Mouse (Mus musculus) lung, embryonic 16.5 days (tissue): ENCODE data around the gene Spg11. TPM values are rescaled to one million over a fixed set of nuclear protein-coding genes. Genes with fewer than 3 reads are reported as not detected.

Source experiments
- ATAC-seq: fragments of 200-750 bp; cut with Nextera tagmentation; 2 replicates; pipeline ENCODE4 v1.8.0; 2017; ENCODE audit warnings: low read depth, mild to moderate bottlenecking, moderate library complexity
- H3K27ac ChIP-seq: fragments of 300-500 bp; sonication (generic); 2 replicates; pipeline ENCODE4 v1.5.1; 2014; ENCODE audit warnings: mild to moderate bottlenecking, control low read depth, low read length
- H3K27me3 ChIP-seq: fragments of 300-500 bp; sonication (generic); 2 replicates; pipeline ENCODE4 v1.6.1; 2014; ENCODE audit warnings: low read depth, low read length, mixed read lengths; ENCODE audit not compliant: control insufficient read depth, insufficient read depth
- H3K36me3 ChIP-seq: fragments of 300-500 bp; sonication (generic); 2 replicates; pipeline ENCODE4 v1.6.1; 2014; ENCODE audit warnings: low read length; ENCODE audit not compliant: control insufficient read depth, insufficient read depth
- H3K4me1 ChIP-seq: fragments of 300-500 bp; sonication (generic); replicated peaks from 2 replicates; pipeline ENCODE4 v1.6.1; 2014; ENCODE audit warnings: low read length, mixed read lengths; ENCODE audit not compliant: control insufficient read depth, insufficient read depth
- H3K4me2 ChIP-seq: fragments of 300-500 bp; sonication (generic); 2 replicates; pipeline ENCODE4 v1.6.1; 2014; ENCODE audit warnings: low read depth, low read length, control low read depth
- H3K4me3 ChIP-seq: fragments of 300-500 bp; sonication (generic); 2 replicates; pipeline ENCODE4 v1.5.1; 2014; ENCODE audit warnings: mild to moderate bottlenecking, low read length, control low read depth
- H3K9ac ChIP-seq: fragments of 300-500 bp; sonication (generic); 2 replicates; pipeline ENCODE4 v1.6.1; 2014; ENCODE audit warnings: low read length, control low read depth
- H3K9me3 ChIP-seq: fragments of 300-500 bp; sonication (generic); 2 replicates; pipeline ENCODE4 v1.6.1; 2016; ENCODE audit warnings: low read length; ENCODE audit not compliant: control insufficient read depth
- WGBS: fragments of 180-500 bp; shearing (Covaris S2); extraction: QIAGEN DNeasy Blood & Tissue Kit; methylation state at CpG from one replicate; pipeline ENCODE4 v1.1.7; 2014; 5-methylcytosine and 5-hydroxymethylcytosine counted together
- microRNA-seq: library from miRNA; unstranded; fragments of <30 nt; microRNA quantifications from one replicate; pipeline ENCODE4, GENCODE M21; 2016
- polyA plus RNA-seq: library from polyadenylated mRNA; unstranded; fragments of >200 nt; fragmentation: Nextera tagmentation; extraction: Ambion mirVana; gene quantifications from 2 replicates; pipeline ENCODE4 v1.2.1, GENCODE M21; 2015

The Spg11 gene
- polyA plus RNA-seq, 1 experiment from 2014 or later: 8.9 TPM

DNA sequence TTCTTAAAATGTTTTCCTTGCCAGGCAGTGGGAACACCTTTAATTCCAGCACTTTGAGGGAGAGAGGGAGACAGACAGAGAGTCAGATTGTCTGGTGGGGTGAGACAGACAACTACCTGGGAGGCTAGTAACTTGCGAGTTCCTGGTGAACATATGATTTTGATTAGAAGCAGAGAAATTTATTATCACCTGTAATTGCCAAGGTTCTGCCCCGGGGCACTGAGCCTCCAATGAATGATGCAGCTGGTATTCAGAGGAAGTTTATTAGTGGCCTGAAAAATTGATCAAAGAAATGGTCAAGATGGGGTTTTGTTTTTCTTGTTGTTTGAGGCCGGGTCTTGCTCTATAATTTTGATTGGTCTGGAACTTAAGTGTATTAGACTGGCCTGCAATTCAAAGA, 109.4 kb downstream of the Spg11 start:
- Histone ChIP-seq H3K36me3 (peaks cover 4% of the 10 kb centered on the region), H3K4me1 (no peaks in the 10 kb centered on the region)

More for the DNA sequence above, 109.4 kb downstream of the Spg11 start:
- Histone ChIP-seq H3K27ac (no peak overlapping the region), H3K9ac (no peak overlapping the region), H3K4me2 (no peak overlapping the region), H3K27me3 (no peaks in the 10 kb centered on the region), H3K9me3 (no peaks in the 10 kb centered on the region), H3K4me3 (no peak overlapping the region)
- no peak for ATAC-seq
- WGBS: 88% methylated on average over 3 of the region's 3 CpGs

Small RNA genes lying within 50 kb of the gene (microRNA-seq; reads per million reads assigned to microRNA genes)
- gene Gm47314: not detected

Other genes with a start within 250 kb of the Spg11 start
- 48.2 and 50.5 TPM in 2 replicates for gene Ctdspl2, start 162.4 kb downstream of the Spg11 start, polyA plus RNA-seq
- gene Mageb3, start 162.3 kb downstream of the Spg11 start, polyA plus RNA-seq: 0.11 and 0.13 TPM in 2 replicates
- gene Eif3j1, start 89.8 kb downstream of the Spg11 start, polyA plus RNA-seq: 9.1 and 9.7 TPM in 2 replicates
- gene B2m, start 29.3 kb upstream of the Spg11 start, polyA plus RNA-seq: 408 and 412 TPM in 2 replicates
- gene Trim69, start 42.3 kb upstream of the Spg11 start, polyA plus RNA-seq: 0.11 TPM in 1 of 2 replicates, not detected in the other
- gene Patl2, start 67.8 kb upstream of the Spg11 start, polyA plus RNA-seq: not detected in 2 replicates
- gene Terb2, start 67.9 kb upstream of the Spg11 start, polyA plus RNA-seq: not detected in 2 replicates
- 23.4 and 26.2 TPM in 2 replicates for gene Sord, start 116.4 kb upstream of the Spg11 start, polyA plus RNA-seq
- not detected in 2 replicates for gene Duox2, start 180.1 kb upstream of the Spg11 start, polyA plus RNA-seq
- gene Duoxa2, start 180.5 kb upstream of the Spg11 start, polyA plus RNA-seq: not detected in 2 replicates
- gene Duoxa1, start 195.3 kb upstream of the Spg11 start, polyA plus RNA-seq: 0.30 and 0.51 TPM in 2 replicates
- gene Duox1, start 197.3 kb upstream of the Spg11 start, polyA plus RNA-seq: 0.03 and 0.16 TPM in 2 replicates